Mouse (Mus musculus) CH12.LX (cell line): ENCODE data around the gene Hacl1. TPM values are rescaled to one million over a fixed set of nuclear protein-coding genes. Genes with fewer than 3 reads are reported as not detected.

Experiments used
- DNase-seq: peaks from one replicate; pipeline ENCODE4 v3.0.0-alpha.2; 2013; ENCODE audit errors: extremely low read depth
- H3K27ac ChIP-seq: 2 replicates; pipeline ENCODE4 v1.5.1; 2012; ENCODE audit warnings: low read depth, mild to moderate bottlenecking, control low read depth, moderate library complexity; ENCODE audit not compliant: insufficient read depth
- H3K27me3 ChIP-seq: replicated peaks from 2 replicates; pipeline ENCODE3; 2012; ENCODE audit warnings: inconsistent platforms
- H3K36me3 ChIP-seq, 2 experiments: replicated peaks in 1 of 2; 2 replicates each; pipeline versions ENCODE3 to v1.6.1; 2012; ENCODE audit warnings: inconsistent platforms in 1 of 2, low read length in 1 of 2, mild to moderate bottlenecking in 1 of 2, mixed read lengths in 1 of 2, moderate library complexity in 1 of 2; ENCODE audit not compliant: control insufficient read depth in 1 of 2, insufficient read depth in 1 of 2
- H3K4me1 ChIP-seq, 2 experiments: 2 replicates each; pipeline ENCODE4 v1.6.1; 2012; ENCODE audit warnings: inconsistent platforms in 1 of 2, moderate library complexity in 1 of 2; ENCODE audit not compliant: insufficient read depth in 2 of 2, control insufficient read depth in 1 of 2
- H3K4me2 ChIP-seq: 2 replicates; pipeline ENCODE4 v1.6.1; 2012; ENCODE audit warnings: low read depth, mild to moderate bottlenecking, control low read depth; ENCODE audit not compliant: poor library complexity, insufficient read depth, severe bottlenecking
- H3K4me3 ChIP-seq, 3 experiments: fragments of 150-350 bp in 1 of 3; sonication (generic) in 1 of 3; replicated peaks in 1 of 3; 2 replicates each; pipeline versions ENCODE3 to v1.5.1; 2011 to 2012; ENCODE audit warnings: low read depth in 2 of 3, low read length in 2 of 3, mild to moderate bottlenecking in 2 of 3, moderate library complexity in 2 of 3, control low read depth in 1 of 3, improper control_type of control experiment in 1 of 3, inconsistent platforms in 1 of 3, mixed read lengths in 1 of 3; ENCODE audit not compliant: poor library complexity in 1 of 3
- H3K79me2 ChIP-seq: replicated peaks from 2 replicates; pipeline ENCODE4 v1.6.1; 2012; ENCODE audit warnings: mild to moderate bottlenecking, moderate library complexity; ENCODE audit not compliant: control insufficient read depth, poor library complexity, insufficient read depth, severe bottlenecking; ENCODE audit errors: extremely low read depth
- H3K9ac ChIP-seq: 2 replicates; pipeline ENCODE4 v1.6.1; 2012; ENCODE audit warnings: low read depth, mild to moderate bottlenecking, control low read depth, moderate library complexity; ENCODE audit not compliant: insufficient read depth
- H3K9me3 ChIP-seq: replicated peaks from 2 replicates; pipeline ENCODE3; 2012; ENCODE audit warnings: low read length, inconsistent platforms, mixed read lengths
- CHD1 ChIP-seq: IDR thresholded peaks from 2 replicates; pipeline ENCODE4 v1.6.1; 2012; ENCODE audit warnings: low read depth, low read length, improper control_type of control experiment, inconsistent platforms
- CHD2 ChIP-seq: IDR thresholded peaks from 2 replicates; pipeline ENCODE4 v1.6.1; 2011; ENCODE audit warnings: low read length, improper control_type of control experiment
- CTCF ChIP-seq, 2 experiments: IDR thresholded peaks in 1 of 2; conservative IDR thresholded peaks in 1 of 2; 2 replicates each; pipeline ENCODE4 v1.5.1; 2011 to 2012; ENCODE audit warnings: low read depth in 2 of 2, low read length in 2 of 2, improper control_type of control experiment in 1 of 2, inconsistent platforms in 1 of 2, mild to moderate bottlenecking in 1 of 2, moderate library complexity in 1 of 2
- ELF1 ChIP-seq: IDR thresholded peaks from 2 replicates; pipeline ENCODE4 v1.6.1; 2014; ENCODE audit warnings: low read depth, mild to moderate bottlenecking, inconsistent platforms, low read length, improper control_type of control experiment
- ETS1 ChIP-seq: conservative IDR thresholded peaks from 2 replicates; pipeline ENCODE4 v1.6.1; 2012; ENCODE audit warnings: low read depth, mild to moderate bottlenecking, inconsistent platforms, low read length, improper control_type of control experiment, moderate library complexity
- JUND ChIP-seq: conservative IDR thresholded peaks from 2 replicates; pipeline ENCODE4 v1.6.1; 2011; ENCODE audit warnings: low read depth, low read length, improper control_type of control experiment
- MAFK ChIP-seq: IDR thresholded peaks from 2 replicates; pipeline ENCODE4 v1.6.1; 2011; ENCODE audit warnings: low read length, improper control_type of control experiment; ENCODE audit not compliant: insufficient replicate concordance
- MAZ ChIP-seq: IDR thresholded peaks from 2 replicates; pipeline ENCODE4 v1.6.1; 2012; ENCODE audit warnings: low read depth, mild to moderate bottlenecking, inconsistent platforms, low read length, improper control_type of control experiment, moderate library complexity
- MEF2A ChIP-seq: IDR thresholded peaks from 2 replicates; pipeline ENCODE4 v1.6.1; 2014; ENCODE audit warnings: low read depth, mild to moderate bottlenecking, inconsistent platforms, low read length, improper control_type of control experiment, borderline replicate concordance
- NELFE ChIP-seq: IDR thresholded peaks from 2 replicates; pipeline ENCODE4 v1.6.1; 2011; ENCODE audit warnings: low read depth, low read length, improper control_type of control experiment
- NRF1 ChIP-seq: IDR thresholded peaks from 2 replicates; pipeline ENCODE4 v1.6.1; 2014; ENCODE audit warnings: low read depth, mild to moderate bottlenecking, inconsistent platforms, low read length, improper control_type of control experiment, moderate library complexity
- PAX5 ChIP-seq: IDR thresholded peaks from 2 replicates; pipeline ENCODE4 v1.6.1; 2012; ENCODE audit warnings: low read length, inconsistent platforms, mixed read lengths
- POLR2A ChIP-seq: IDR thresholded peaks from 2 replicates; pipeline ENCODE4 v1.6.1; 2011; ENCODE audit warnings: low read depth, mild to moderate bottlenecking, improper control_type of control experiment, low read length
- RAD21 ChIP-seq: IDR thresholded peaks from 2 replicates; pipeline ENCODE4 v1.6.1; 2011; ENCODE audit warnings: low read depth, mild to moderate bottlenecking, low read length, improper control_type of control experiment, moderate library complexity
- TBP ChIP-seq: conservative IDR thresholded peaks from 2 replicates; pipeline ENCODE4 v1.6.1; 2011; ENCODE audit warnings: low read depth, low read length, improper control_type of control experiment
- TCF12 ChIP-seq: IDR thresholded peaks from 2 replicates; pipeline ENCODE4 v1.6.1; 2014; ENCODE audit warnings: low read depth, mild to moderate bottlenecking, inconsistent platforms, low read length, improper control_type of control experiment
- USF1 ChIP-seq: IDR thresholded peaks from 2 replicates; pipeline ENCODE4 v1.6.1; 2014; ENCODE audit warnings: low read depth, mild to moderate bottlenecking, inconsistent platforms, low read length, improper control_type of control experiment
- ZKSCAN1 ChIP-seq: IDR thresholded peaks from 2 replicates; pipeline ENCODE4 v1.6.1; 2012; ENCODE audit warnings: low read depth, inconsistent platforms, low read length, improper control_type of control experiment, borderline replicate concordance
- ZNF384 ChIP-seq: IDR thresholded peaks from 2 replicates; pipeline ENCODE4 v1.6.1; 2012; ENCODE audit warnings: low read depth, low read length, improper control_type of control experiment, inconsistent platforms
- dilution Hi-C: fragments of 300-500 bp; cut with MboI; formaldehyde crosslinking; loops from 2 replicates; pipeline ENCODE4 v1.14.3; 2020; ENCODE audit warnings: low sequenced_read_pairs; ENCODE audit not compliant: extremely low pct_unique_long_range_greater_than_20kb, extremely low pct_ligation_motif_present
- in situ Hi-C: fragments of 300-500 bp; cut with MboI; formaldehyde crosslinking; loops from 3 replicates; pipeline ENCODE4 v1.14.3; 2019; ENCODE audit warnings: low sequenced_read_pairs, low pct_ligation_motif_present, low pct_unique_long_range_greater_than_20kb, mixed read lengths
- polyA plus RNA-seq: library from polyadenylated mRNA; unstranded; fragments of >175 nt; gene quantifications from 2 replicates; pipeline ENCODE4 v1.2.1, GENCODE M21; 2012; ENCODE audit warnings: low read depth; ENCODE audit not compliant: insufficient read length
- total RNA-seq, 2 experiments: library from RNA; depleted of rRNA; stranded (reverse); fragments of 300-350 nt in 1 of 2; fragments of >200 nt in 1 of 2; gene quantifications; 2 replicates each; pipeline ENCODE4 v1.2.3; 2012 to 2014

The Hacl1 gene
- total and polyA plus RNA-seq, 3 experiments: 13.6 to 22.6 (median 20.2) TPM

GRCm38 (mm10) chr14:31656386-31656785 is 15.3 kb upstream of the Hacl1 start:
- H3K4me2 ChIP-seq: no peak overlapping the region
- dilution Hi-C loops (no loop called here), in situ Hi-C loops (loop anchor here (10.0 kb wide), 2 partner anchors 288 to 428 kb away; partner anchors contain the start of genes Dph3 and Oxnad1)
- peaks cover 0 to 6% of the 10 kb centered on the region in 2 experiments for H3K36me3 ChIP-seq
- no peak for DNase-seq
- no peak for TF ChIP-seq CTCF (conservative IDR thresholded peaks at IDR 0.05 in 1 of 2, IDR thresholded peaks at IDR 0.05 in 1 of 2; ENCODE audit: low read depth in 2 of 2, low read length in 2 of 2)
- TF ChIP-seq POLR2A: no peak
- no peak for TF ChIP-seq MAFK
- TF ChIP-seq MEF2A: no peak
- no peak for TF ChIP-seq JUND
- TF ChIP-seq CHD1: no peak
- no peak for TF ChIP-seq NRF1
- no peak for TF ChIP-seq USF1
- TF ChIP-seq ELF1: no peak
- no peak for TF ChIP-seq PAX5
- no peak for TF ChIP-seq TCF12
- no peak for TF ChIP-seq ZKSCAN1
- TF ChIP-seq, all 38 proteins: peak for 0
- Histone ChIP-seq H3K9ac (no peak overlapping the region), H3K4me1 (peaks cover 35 to 90% of the 10 kb centered on the region in 2 experiments), H3K9me3 (no peaks in the 10 kb centered on the region), H3K27me3 (no peaks in the 10 kb centered on the region), H3K27ac (no peak overlapping the region), H3K79me2 (no peaks in the 10 kb centered on the region; the same call in 1 of the 2 replicates), H3K4me3 (no peak overlapping the region)

- peaks cover 35 to 81% of the 10 kb centered on the region in 2 experiments for H3K4me1 ChIP-seq
These were observed 14.3 kb upstream of the Hacl1 start for GRCm38 (mm10) chr14:31655406-31655805.

More at GRCm38 (mm10) chr14:31655406-31655805, 14.3 kb upstream of the Hacl1 start:
- Histone ChIP-seq H3K9me3 (peaks cover 2% of the 10 kb centered on the region), H3K79me2 (no peaks in the 10 kb centered on the region; the same call in 1 of the 2 replicates), H3K27me3 (no peaks in the 10 kb centered on the region), H3K36me3 (peaks cover 0 to 7% of the 10 kb centered on the region in 2 experiments), H3K4me2 (no peak overlapping the region), H3K9ac (no peak overlapping the region), H3K4me3 (no peak overlapping the region), H3K27ac (no peak overlapping the region)
- dilution Hi-C loops (no loop called here), in situ Hi-C loops (loop anchor here (10.0 kb wide), 2 partner anchors 289 to 429 kb away; partner anchors contain the start of genes Dph3 and Oxnad1)
- DNase-seq: no peak
- no peak for TF ChIP-seq NELFE
- no peak for TF ChIP-seq POLR2A
- no peak for TF ChIP-seq TBP
- no peak for TF ChIP-seq JUND
- TF ChIP-seq NRF1: no peak
- no peak for TF ChIP-seq ZKSCAN1
- TF ChIP-seq ELF1: no peak
- TF ChIP-seq CHD2: no peak
- no peak for TF ChIP-seq TCF12
- TF ChIP-seq ZNF384: no peak
- TF ChIP-seq ETS1: no peak
- TF ChIP-seq MAZ: no peak
- TF ChIP-seq RAD21: no peak
